Mouse (Mus musculus) lung, adult 2 months (tissue): ENCODE measurements around the gene Setd4.

ENCODE experiments used
- CTCF ChIP-seq: fragments of 200-500 bp; IDR thresholded peaks from 2 replicates; pipeline ENCODE4 v1.5.1; 2011; ENCODE audit warnings: mild to moderate bottlenecking, low read length, control low read depth; ENCODE audit not compliant: insufficient read depth
- POLR2A ChIP-seq: fragments of 200-500 bp; IDR thresholded peaks from 2 replicates; pipeline ENCODE4 v1.6.1; 2011; ENCODE audit warnings: low read depth, mild to moderate bottlenecking, control low read depth, low read length, borderline replicate concordance; ENCODE audit errors: extremely low read depth

DNA sequence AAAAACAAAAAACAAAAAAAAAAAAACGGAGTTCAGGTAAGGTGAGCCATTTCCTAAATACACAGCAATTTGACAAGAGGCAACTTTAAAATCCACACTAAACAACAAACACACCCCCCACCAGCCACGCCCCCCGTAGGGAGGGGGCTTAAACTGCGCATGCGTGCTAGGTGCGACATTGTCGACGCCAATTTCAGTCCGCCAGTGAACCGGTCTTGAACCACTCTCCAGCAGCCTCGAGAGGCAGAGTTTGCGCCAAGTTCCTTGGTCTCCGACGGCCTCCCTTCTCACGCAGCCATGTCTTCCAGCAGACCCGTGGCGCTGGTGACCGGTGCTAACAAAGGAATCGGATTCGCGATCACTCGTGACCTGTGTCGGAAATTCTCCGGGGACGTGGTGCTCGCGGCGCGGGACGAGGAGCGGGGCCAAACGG is 3.8 kb upstream of the Setd4 start:
- TF ChIP-seq POLR2A: peak; percentile 90; the same call in 1 of the 2 replicates
- no peak for TF ChIP-seq CTCF
